Mouse (Mus musculus) neural tube, embryonic 15.5 days (tissue): ENCODE data around the gene D130043K22Rik. TPM values are rescaled to one million over a fixed set of nuclear protein-coding genes. Genes with fewer than 3 reads are reported as not detected.

Experiments
- ATAC-seq: fragments of 200-750 bp; cut with Nextera tagmentation; 2 replicates; pipeline ENCODE4 v1.8.0; 2017; ENCODE audit warnings: mild to moderate bottlenecking, moderate TSS enrichment, moderate library complexity; ENCODE audit not compliant: low FRiP score
- H3K27ac ChIP-seq: fragments of 300-500 bp; sonication (generic); replicated peaks from 2 replicates; pipeline ENCODE4 v1.5.1; 2015; ENCODE audit warnings: mild to moderate bottlenecking, inconsistent platforms
- H3K27me3 ChIP-seq: fragments of 300-500 bp; sonication (generic); replicated peaks from 2 replicates; pipeline ENCODE4 v1.6.1; 2015; ENCODE audit warnings: inconsistent platforms
- H3K36me3 ChIP-seq: fragments of 300-500 bp; sonication (generic); 2 replicates; pipeline ENCODE4 v1.6.1; 2015; ENCODE audit warnings: inconsistent platforms
- H3K4me1 ChIP-seq: fragments of 300-500 bp; sonication (generic); 2 replicates; pipeline ENCODE4 v1.6.1; 2015; ENCODE audit warnings: inconsistent platforms
- H3K4me2 ChIP-seq: fragments of 300-500 bp; sonication (generic); 2 replicates; pipeline ENCODE4 v1.6.1; 2015; ENCODE audit warnings: inconsistent platforms, mild to moderate bottlenecking, moderate library complexity
- H3K4me3 ChIP-seq: fragments of 300-500 bp; sonication (generic); replicated peaks from 2 replicates; pipeline ENCODE4 v1.5.1; 2015; ENCODE audit warnings: mild to moderate bottlenecking, inconsistent platforms
- H3K9ac ChIP-seq: fragments of 300-500 bp; sonication (generic); replicated peaks from 2 replicates; pipeline ENCODE4 v1.6.1; 2015; ENCODE audit warnings: mild to moderate bottlenecking, inconsistent platforms
- H3K9me3 ChIP-seq: fragments of 300-500 bp; sonication (generic); replicated peaks from 2 replicates; pipeline ENCODE4 v1.6.1; 2016; ENCODE audit warnings: inconsistent platforms
- WGBS: fragments of 180-500 bp; shearing (Covaris S2); methylation state at CpG from one replicate; pipeline ENCODE4 v1.1.7; 2015; ENCODE audit warnings: mixed read lengths; 5-methylcytosine and 5-hydroxymethylcytosine counted together
- polyA plus RNA-seq: library from polyadenylated mRNA; unstranded; fragments of >200 nt; fragmentation: Nextera tagmentation; extraction: Ambion mirVana; gene quantifications from 2 replicates; pipeline ENCODE4 v1.2.1, GENCODE M21; 2015

D130043K22Rik gene
- polyA plus RNA-seq, 1 experiment from 2014 or later, result 7.7 TPM

GRCm38 (mm10) chr13:24867789-24868188, 22.9 kb downstream of the D130043K22Rik start:
- Histone ChIP-seq H3K9ac (no peak overlapping the region), H3K4me3 (no peak overlapping the region), H3K4me2 (no peak overlapping the region), H3K9me3 (no peaks in the 10 kb centered on the region), H3K36me3 (no peaks in the 10 kb centered on the region), H3K27me3 (no peaks in the 10 kb centered on the region), H3K27ac (no peak overlapping the region), H3K4me1 (no peaks in the 10 kb centered on the region)
- 91% methylated on average over 10 of the region's 10 CpGs for WGBS
- no peak for ATAC-seq

- 93% methylated on average over 7 of the region's 7 CpGs for WGBS
- Histone ChIP-seq H3K36me3 (no peaks in the 10 kb centered on the region), H3K27ac (no peak overlapping the region), H3K9me3 (no peaks in the 10 kb centered on the region), H3K4me3 (no peak overlapping the region), H3K4me2 (no peak overlapping the region), H3K9ac (no peak overlapping the region), H3K27me3 (no peaks in the 10 kb centered on the region), H3K4me1 (no peaks in the 10 kb centered on the region)
- ATAC-seq, result no peak
These were observed 23.3 kb downstream of the D130043K22Rik start for GRCm38 (mm10) chr13:24868233-24868632.

- WGBS, result 86% methylated on average over 15 of the region's 15 CpGs
- Histone ChIP-seq H3K27me3 (no peaks in the 10 kb centered on the region), H3K9ac (no peak overlapping the region), H3K4me3 (no peak overlapping the region), H3K9me3 (no peaks in the 10 kb centered on the region), H3K36me3 (peaks cover 28% of the 10 kb centered on the region), H3K4me2 (no peak overlapping the region), H3K4me1 (no peaks in the 10 kb centered on the region), H3K27ac (no peak overlapping the region)
- no peak for ATAC-seq
These were observed 34.6 kb downstream of the D130043K22Rik start for GRCm38 (mm10) chr13:24879359-24880040.

GRCm38 (mm10) chr13:24880208-24880607, 35.3 kb downstream of the D130043K22Rik start:
- peaks cover 24% of the 10 kb centered on the region for H3K36me3 ChIP-seq
- no peak overlapping the region for H3K4me3 ChIP-seq
- H3K9me3 ChIP-seq, result no peaks in the 10 kb centered on the region
- ATAC-seq, result no peak
- H3K4me2 ChIP-seq, result no peak overlapping the region
- H3K27me3 ChIP-seq, result no peaks in the 10 kb centered on the region
- no peak overlapping the region for H3K27ac ChIP-seq
- H3K4me1 ChIP-seq, result no peaks in the 10 kb centered on the region
- no peak overlapping the region for H3K9ac ChIP-seq
- WGBS, result 87% methylated on average over 6 of the region's 6 CpGs

GRCm38 (mm10) chr13:24880704-24881103, 35.8 kb downstream of the D130043K22Rik start:
- H3K27ac ChIP-seq, result no peak overlapping the region
- ATAC-seq, result no peak
- no peaks in the 10 kb centered on the region for H3K4me1 ChIP-seq
- H3K9ac ChIP-seq, result no peak overlapping the region
- no peak overlapping the region for H3K4me3 ChIP-seq
- no peaks in the 10 kb centered on the region for H3K27me3 ChIP-seq
- 93% methylated on average over 5 of the region's 5 CpGs for WGBS
- H3K4me2 ChIP-seq, result no peak overlapping the region
- no peaks in the 10 kb centered on the region for H3K9me3 ChIP-seq
- H3K36me3 ChIP-seq, result peaks cover 26% of the 10 kb centered on the region

- H3K36me3 ChIP-seq, result peaks cover 28% of the 10 kb centered on the region
- H3K9me3 ChIP-seq, result no peaks in the 10 kb centered on the region
- H3K4me1 ChIP-seq, result no peaks in the 10 kb centered on the region
- no peaks in the 10 kb centered on the region for H3K27me3 ChIP-seq
- H3K4me2 ChIP-seq, result no peak overlapping the region
- H3K4me3 ChIP-seq, result no peak overlapping the region
- 95% methylated on average over 6 of the region's 6 CpGs for WGBS
- ATAC-seq, result no peak
- no peak overlapping the region for H3K27ac ChIP-seq
- no peak overlapping the region for H3K9ac ChIP-seq
These were observed 37.5 kb downstream of the D130043K22Rik start for GRCm38 (mm10) chr13:24882411-24882810.

- WGBS, result 30% methylated on average over 1 of the region's 1 CpGs
- Histone ChIP-seq H3K9me3 (no peaks in the 10 kb centered on the region), H3K9ac (no peak overlapping the region), H3K4me3 (no peak overlapping the region), H3K27ac (no peak overlapping the region), H3K4me1 (no peaks in the 10 kb centered on the region), H3K27me3 (no peaks in the 10 kb centered on the region), H3K4me2 (no peak overlapping the region), H3K36me3 (peaks cover 15% of the 10 kb centered on the region)
- ATAC-seq, result no peak
These were observed 44.6 kb downstream of the D130043K22Rik start for GRCm38 (mm10) chr13:24889554-24889953.

GRCm38 (mm10) chr13:24892516-24892915, 47.6 kb downstream of the D130043K22Rik start:
- Histone ChIP-seq H3K27me3 (no peaks in the 10 kb centered on the region), H3K4me3 (no peak overlapping the region), H3K27ac (no peak overlapping the region), H3K36me3 (peaks cover 3% of the 10 kb centered on the region; the same call in 1 of the 2 replicates), H3K9me3 (no peaks in the 10 kb centered on the region), H3K9ac (no peak overlapping the region), H3K4me1 (no peaks in the 10 kb centered on the region), H3K4me2 (no peak overlapping the region)
- ATAC-seq, result no peak
- 90% methylated on average over 3 of the region's 3 CpGs for WGBS

- Histone ChIP-seq H3K4me3 (no peak overlapping the region), H3K4me2 (no peak overlapping the region), H3K27me3 (no peaks in the 10 kb centered on the region), H3K9me3 (no peaks in the 10 kb centered on the region), H3K4me1 (no peaks in the 10 kb centered on the region), H3K36me3 (no peaks in the 10 kb centered on the region), H3K27ac (no peak overlapping the region), H3K9ac (no peak overlapping the region)
- ATAC-seq, result no peak
- 90% methylated on average over 2 of the region's 2 CpGs for WGBS
These were observed 48.9 kb downstream of the D130043K22Rik start for GRCm38 (mm10) chr13:24893880-24894279.

- no peaks in the 10 kb centered on the region for H3K9me3 ChIP-seq
- 86% methylated on average over 2 of the region's 2 CpGs for WGBS
- H3K4me3 ChIP-seq, result no peak overlapping the region
- no peak overlapping the region for H3K9ac ChIP-seq
- H3K4me1 ChIP-seq, result no peaks in the 10 kb centered on the region
- peaks cover 11% of the 10 kb centered on the region for H3K36me3 ChIP-seq
- no peak overlapping the region for H3K27ac ChIP-seq
- no peaks in the 10 kb centered on the region for H3K27me3 ChIP-seq
- no peak for ATAC-seq
- no peak overlapping the region for H3K4me2 ChIP-seq
These were observed 57.0 kb downstream of the D130043K22Rik start for GRCm38 (mm10) chr13:24901916-24902315.

GRCm38 (mm10) chr13:24903412-24903811, 58.5 kb downstream of the D130043K22Rik start:
- peaks cover 11% of the 10 kb centered on the region for H3K36me3 ChIP-seq
- no peak for ATAC-seq
- no peaks in the 10 kb centered on the region for H3K27me3 ChIP-seq
- H3K4me3 ChIP-seq, result no peak overlapping the region
- no peak overlapping the region for H3K9ac ChIP-seq
- H3K4me2 ChIP-seq, result no peak overlapping the region
- H3K27ac ChIP-seq, result no peak overlapping the region
- WGBS, result 88% methylated on average over 6 of the region's 6 CpGs
- no peaks in the 10 kb centered on the region for H3K4me1 ChIP-seq
- H3K9me3 ChIP-seq, result no peaks in the 10 kb centered on the region

- Histone ChIP-seq H3K27ac (no peak overlapping the region), H3K27me3 (no peaks in the 10 kb centered on the region), H3K4me1 (no peaks in the 10 kb centered on the region), H3K9me3 (no peaks in the 10 kb centered on the region), H3K4me3 (no peak overlapping the region), H3K9ac (no peak overlapping the region), H3K36me3 (peaks cover 11% of the 10 kb centered on the region), H3K4me2 (no peak overlapping the region)
- WGBS, result 89% methylated on average over 12 of the region's 12 CpGs
- no peak for ATAC-seq
These were observed 60.5 kb downstream of the D130043K22Rik start for GRCm38 (mm10) chr13:24905422-24905821.
